Mouse (Mus musculus) midbrain, embryonic 13.5 days (tissue): ENCODE data around the gene Dgki. TPM values are rescaled to one million over a fixed set of nuclear protein-coding genes. Genes with fewer than 3 reads are reported as not detected.

Source experiments
- ATAC-seq: fragments of 200-750 bp; cut with Nextera tagmentation; 2 replicates; pipeline ENCODE4 v1.8.0; 2017; ENCODE audit warnings: mild to moderate bottlenecking, moderate TSS enrichment, moderate library complexity
- H3K27ac ChIP-seq: fragments of 300-500 bp; sonication (generic); 2 replicates; pipeline ENCODE4 v1.5.1; 2015; ENCODE audit warnings: inconsistent platforms, mild to moderate bottlenecking, moderate library complexity
- H3K27me3 ChIP-seq: fragments of 300-500 bp; sonication (generic); 2 replicates; pipeline ENCODE4 v1.6.1; 2015; ENCODE audit warnings: mild to moderate bottlenecking, inconsistent platforms
- H3K36me3 ChIP-seq: fragments of 300-500 bp; sonication (generic); 2 replicates; pipeline ENCODE4 v1.6.1; 2015; ENCODE audit warnings: mild to moderate bottlenecking, inconsistent platforms
- H3K4me1 ChIP-seq: fragments of 300-500 bp; sonication (generic); replicated peaks from 2 replicates; pipeline ENCODE4 v1.6.1; 2015; ENCODE audit warnings: inconsistent platforms
- H3K4me2 ChIP-seq: fragments of 300-500 bp; sonication (generic); replicated peaks from 2 replicates; pipeline ENCODE4 v1.6.1; 2015; ENCODE audit warnings: moderate library complexity, mild to moderate bottlenecking, inconsistent platforms
- H3K4me3 ChIP-seq: fragments of 300-500 bp; sonication (generic); replicated peaks from 2 replicates; pipeline ENCODE4 v1.5.1; 2015; ENCODE audit warnings: mild to moderate bottlenecking, inconsistent platforms
- H3K9ac ChIP-seq: fragments of 300-500 bp; sonication (generic); replicated peaks from 2 replicates; pipeline ENCODE4 v1.6.1; 2015; ENCODE audit warnings: mild to moderate bottlenecking, inconsistent platforms
- H3K9me3 ChIP-seq: fragments of 300-500 bp; sonication (generic); 2 replicates; pipeline ENCODE4 v1.6.1; 2016; ENCODE audit warnings: mild to moderate bottlenecking, inconsistent platforms
- WGBS: fragments of 180-500 bp; shearing (Covaris S2); methylation state at CpG from one replicate; pipeline ENCODE4 v1.1.7; 2015; 5-methylcytosine and 5-hydroxymethylcytosine counted together
- polyA plus RNA-seq: library from polyadenylated mRNA; unstranded; fragments of >200 nt; fragmentation: Nextera tagmentation; extraction: Ambion mirVana; gene quantifications from 2 replicates; pipeline ENCODE4 v1.2.1, GENCODE M21; 2015

Gene Dgki
- polyA plus RNA-seq, 1 experiment from 2014 or later = 6.4 TPM

GRCm38 (mm10) chr6:37028300-37028699 lies 271.7 kb downstream of the Dgki start:
- peaks cover 18% of the 10 kb centered on the region for H3K36me3 ChIP-seq
- 90% methylated on average over 2 of the region's 2 CpGs for WGBS
- no peak for ATAC-seq
- no peak overlapping the region for H3K9ac ChIP-seq
- H3K9me3 ChIP-seq = no peaks in the 10 kb centered on the region
- H3K4me1 ChIP-seq = no peaks in the 10 kb centered on the region
- no peak overlapping the region for H3K4me2 ChIP-seq
- no peak overlapping the region for H3K4me3 ChIP-seq
- no peaks in the 10 kb centered on the region for H3K27me3 ChIP-seq
- H3K27ac ChIP-seq = no peak overlapping the region

GRCm38 (mm10) chr6:37026343-37027243 lies 273.4 kb downstream of the Dgki start:
- 80% methylated on average over 8 of the region's 8 CpGs for WGBS
- H3K4me1 ChIP-seq = no peaks in the 10 kb centered on the region
- no peak for ATAC-seq

GRCm38 (mm10) chr6:37016046-37016445 lies 283.9 kb downstream of the Dgki start:
- H3K4me1 ChIP-seq = peaks cover 7% of the 10 kb centered on the region
- no peak overlapping the region for H3K4me3 ChIP-seq
- no peak overlapping the region for H3K9ac ChIP-seq
- ATAC-seq = 0 out of 2 replicates have a peak, but pooled peaks have one; percentile 45
- no peaks in the 10 kb centered on the region for H3K9me3 ChIP-seq
- H3K27me3 ChIP-seq = no peaks in the 10 kb centered on the region
- no peaks in the 10 kb centered on the region for H3K36me3 ChIP-seq
- H3K4me2 ChIP-seq = no peak overlapping the region
- no peak overlapping the region for H3K27ac ChIP-seq

More at GRCm38 (mm10) chr6:37026343-37027243, 273.4 kb downstream of the Dgki start:
- Histone ChIP-seq H3K9ac (no peak overlapping the region), H3K36me3 (peaks cover 7% of the 10 kb centered on the region), H3K27me3 (no peaks in the 10 kb centered on the region), H3K9me3 (no peaks in the 10 kb centered on the region), H3K4me3 (no peak overlapping the region), H3K27ac (no peak overlapping the region), H3K4me2 (no peak overlapping the region)

DNA sequence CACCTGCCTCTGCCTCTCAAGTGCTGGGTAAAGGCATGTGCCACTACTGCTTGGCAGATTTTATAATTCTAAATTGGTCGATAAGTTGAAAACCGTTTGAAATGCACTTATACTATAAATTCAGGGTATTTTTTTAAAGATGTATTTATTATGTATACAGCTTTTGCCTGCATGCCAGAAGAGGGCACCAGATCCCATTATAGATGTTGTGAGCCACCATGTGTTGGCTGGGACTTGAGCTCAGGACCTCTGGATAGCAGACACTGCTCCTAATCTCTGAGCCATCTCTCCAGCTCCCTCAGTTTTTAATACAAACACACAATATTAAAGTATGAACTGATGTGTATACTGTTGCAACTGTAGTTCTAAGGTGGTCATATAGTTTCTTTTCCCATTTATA lies 288.4 kb downstream of the Dgki start:
- no peaks in the 10 kb centered on the region for H3K36me3 ChIP-seq
- H3K4me3 ChIP-seq = no peak overlapping the region
- WGBS = 94% methylated on average over 2 of the region's 2 CpGs
- no peak for ATAC-seq
- no peak overlapping the region for H3K9ac ChIP-seq
- peaks cover 6% of the 10 kb centered on the region for H3K4me1 ChIP-seq
- H3K9me3 ChIP-seq = no peaks in the 10 kb centered on the region
- no peak overlapping the region for H3K4me2 ChIP-seq
- H3K27ac ChIP-seq = no peak overlapping the region
- no peaks in the 10 kb centered on the region for H3K27me3 ChIP-seq

DNA sequence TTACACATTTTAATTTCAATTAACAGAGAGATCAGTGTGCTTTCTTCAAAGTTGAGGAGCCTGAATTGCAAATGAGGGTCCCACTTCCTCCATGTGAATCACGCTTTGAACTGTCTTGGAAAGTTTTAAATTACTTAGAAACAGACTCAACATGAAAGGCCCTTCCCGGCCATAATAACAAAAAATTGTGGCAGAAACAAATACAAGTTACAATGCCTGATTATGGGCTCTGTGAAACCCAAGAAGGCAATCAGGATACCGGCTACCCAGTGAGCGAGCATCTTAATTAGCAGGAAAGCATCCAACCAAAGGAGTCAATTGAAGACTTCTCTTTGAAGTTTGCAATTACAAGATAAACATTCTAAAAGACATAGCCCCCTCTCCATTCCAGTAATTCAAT lies 292.4 kb downstream of the Dgki start:
- Histone ChIP-seq H3K27ac (no peak overlapping the region), H3K4me1 (no peaks in the 10 kb centered on the region), H3K27me3 (no peaks in the 10 kb centered on the region), H3K9me3 (no peaks in the 10 kb centered on the region), H3K9ac (no peak overlapping the region), H3K36me3 (no peaks in the 10 kb centered on the region), H3K4me2 (no peak overlapping the region), H3K4me3 (no peak overlapping the region)
- no peak for ATAC-seq
- WGBS = 12% methylated on average over 4 of the region's 4 CpGs

DNA sequence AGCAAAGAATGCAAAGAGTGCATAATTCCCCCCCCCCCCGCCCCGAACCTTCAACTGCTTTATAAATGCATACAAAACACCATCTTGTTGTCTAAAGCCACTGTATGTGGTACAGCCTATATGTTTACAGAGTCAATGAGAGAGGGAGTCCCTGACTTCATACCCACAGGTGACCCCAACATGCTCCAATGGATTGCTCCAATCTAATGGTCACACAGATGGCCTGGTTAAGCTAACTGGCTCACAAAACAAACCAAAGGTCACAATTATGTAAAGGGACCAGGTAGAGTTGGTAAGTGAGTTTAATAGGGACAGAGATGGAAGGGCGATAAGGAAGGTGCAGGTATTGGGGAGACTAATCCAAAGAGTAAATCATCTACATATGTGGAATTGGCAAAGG lies 295.1 kb downstream of the Dgki start:
- Histone ChIP-seq H3K9ac (no peak overlapping the region), H3K36me3 (peaks cover 1% of the 10 kb centered on the region), H3K27me3 (no peaks in the 10 kb centered on the region), H3K4me2 (no peak overlapping the region), H3K4me1 (no peaks in the 10 kb centered on the region), H3K9me3 (no peaks in the 10 kb centered on the region), H3K4me3 (no peak overlapping the region), H3K27ac (no peak overlapping the region)
- ATAC-seq = no peak
- WGBS = 90% methylated on average over 3 of the region's 3 CpGs

GRCm38 (mm10) chr6:37003235-37003634 lies 296.7 kb downstream of the Dgki start:
- Histone ChIP-seq H3K27ac (no peak overlapping the region), H3K9me3 (no peaks in the 10 kb centered on the region), H3K27me3 (no peaks in the 10 kb centered on the region), H3K4me2 (no peak overlapping the region), H3K36me3 (peaks cover 9% of the 10 kb centered on the region), H3K9ac (no peak overlapping the region), H3K4me1 (no peaks in the 10 kb centered on the region), H3K4me3 (no peak overlapping the region)
- WGBS = 85% methylated on average over 5 of the region's 5 CpGs
- no peak for ATAC-seq

DNA sequence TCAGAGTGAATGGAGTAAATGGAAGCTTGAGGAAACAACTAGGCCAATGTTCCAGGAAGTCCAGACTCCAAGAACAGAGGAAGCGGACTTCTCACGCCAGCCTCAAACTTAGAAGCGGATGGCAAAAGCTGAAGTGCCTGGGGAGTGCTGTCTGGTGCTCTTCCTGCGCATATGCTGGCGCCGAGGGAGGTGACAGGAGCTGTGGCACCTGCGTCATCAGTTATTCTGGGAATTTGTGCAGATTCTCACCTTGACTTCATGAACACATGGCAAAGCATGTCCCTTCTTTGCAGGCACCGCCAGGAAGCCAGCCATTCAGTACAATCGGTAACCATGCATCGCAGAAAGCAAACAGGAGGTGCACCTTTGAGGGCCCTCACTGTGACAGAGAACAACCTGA lies 301.0 kb downstream of the Dgki start:
- no peak for ATAC-seq
- 93% methylated on average over 10 of the region's 10 CpGs for WGBS
- Histone ChIP-seq H3K36me3 (peaks cover 12% of the 10 kb centered on the region), H3K9me3 (no peaks in the 10 kb centered on the region), H3K27ac (no peak overlapping the region), H3K4me1 (no peaks in the 10 kb centered on the region), H3K4me3 (no peak overlapping the region), H3K9ac (no peak overlapping the region), H3K4me2 (no peak overlapping the region), H3K27me3 (no peaks in the 10 kb centered on the region)

DNA sequence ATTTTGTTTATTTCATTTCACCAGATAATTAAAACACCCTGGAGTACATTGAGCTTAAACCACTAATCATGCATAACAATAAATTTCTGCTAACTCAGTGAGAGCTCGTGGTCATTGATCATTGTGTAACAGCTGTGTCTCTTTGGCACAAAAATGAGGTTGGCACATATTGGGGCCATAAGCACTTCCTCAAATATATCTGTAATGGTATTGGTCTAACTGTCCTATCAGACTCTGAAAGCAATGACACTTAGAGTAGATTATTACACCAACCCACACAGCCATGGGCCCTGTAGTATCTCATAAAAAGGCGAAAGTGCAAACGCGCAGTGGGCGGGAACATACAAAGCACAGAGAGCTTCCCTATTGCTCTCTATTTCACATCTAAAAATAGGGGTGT lies 305.7 kb downstream of the Dgki start:
- no peaks in the 10 kb centered on the region for H3K4me1 ChIP-seq
- 94% methylated on average over 5 of the region's 5 CpGs for WGBS
- H3K4me3 ChIP-seq = no peak overlapping the region
- H3K9ac ChIP-seq = no peak overlapping the region
- no peak overlapping the region for H3K27ac ChIP-seq
- ATAC-seq = no peak
- H3K9me3 ChIP-seq = no peaks in the 10 kb centered on the region
- no peak overlapping the region for H3K4me2 ChIP-seq
- H3K36me3 ChIP-seq = peaks cover 9% of the 10 kb centered on the region; the same call in 1 of the 2 replicates
- H3K27me3 ChIP-seq = no peaks in the 10 kb centered on the region

DNA sequence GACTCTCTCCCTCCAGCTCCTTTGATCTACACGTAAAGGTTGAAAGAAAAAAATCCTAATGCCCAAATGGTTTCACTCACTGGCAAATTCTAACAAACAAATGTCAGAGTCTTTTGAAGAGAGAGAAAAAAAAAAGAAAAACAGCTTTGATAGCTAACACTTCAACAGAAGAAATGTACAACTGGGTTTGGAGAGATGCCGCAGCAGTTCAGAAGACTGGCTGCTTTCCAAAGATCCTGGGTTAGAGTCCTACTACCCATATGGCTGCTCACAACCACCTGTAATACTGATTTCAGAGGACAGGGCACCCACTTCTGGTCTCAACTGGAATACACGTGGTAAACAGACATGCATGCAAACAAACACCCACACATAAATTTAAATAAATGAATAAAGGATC lies 309.8 kb downstream of the Dgki start:
- Histone ChIP-seq H3K4me3 (no peak overlapping the region), H3K4me2 (no peak overlapping the region), H3K9me3 (no peaks in the 10 kb centered on the region), H3K27ac (no peak overlapping the region), H3K27me3 (no peaks in the 10 kb centered on the region), H3K36me3 (no peaks in the 10 kb centered on the region), H3K9ac (no peak overlapping the region), H3K4me1 (no peaks in the 10 kb centered on the region)
- no peak for ATAC-seq
- 75% methylated on average over 3 of the region's 3 CpGs for WGBS

DNA sequence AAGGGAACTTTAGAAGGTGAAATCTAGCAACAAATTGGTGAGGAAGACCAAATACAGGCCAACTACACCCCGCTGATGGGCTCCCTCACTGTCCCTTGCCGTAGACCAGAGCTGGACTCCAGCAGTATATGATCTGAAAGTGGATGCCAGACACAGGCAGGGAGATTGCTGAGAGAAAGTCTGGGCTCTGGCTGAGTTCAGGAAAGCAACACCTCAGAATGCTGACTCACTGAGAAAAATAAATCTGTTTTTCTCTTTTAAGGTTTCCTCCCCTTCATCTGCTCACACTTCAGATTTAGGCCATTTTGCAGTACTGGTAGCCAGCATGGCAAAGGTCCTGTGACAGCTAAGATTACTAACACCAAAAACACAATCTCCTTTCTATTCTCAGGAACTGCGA lies 311.2 kb downstream of the Dgki start:
- no peaks in the 10 kb centered on the region for H3K4me1 ChIP-seq

GRCm38 (mm10) chr6:36981646-36982045 lies 318.3 kb downstream of the Dgki start:
- Histone ChIP-seq H3K27me3 (no peaks in the 10 kb centered on the region), H3K9ac (no peak overlapping the region), H3K4me2 (no peak overlapping the region), H3K4me1 (no peaks in the 10 kb centered on the region), H3K27ac (no peak overlapping the region), H3K36me3 (no peaks in the 10 kb centered on the region), H3K9me3 (no peaks in the 10 kb centered on the region), H3K4me3 (no peak overlapping the region)
- WGBS = 76% methylated on average over 2 of the region's 2 CpGs
- no peak for ATAC-seq

More for the DNA sequence above, 311.2 kb downstream of the Dgki start:
- WGBS = 95% methylated on average over 3 of the region's 3 CpGs
- no peak for ATAC-seq
- H3K36me3 ChIP-seq = no peaks in the 10 kb centered on the region
- H3K27me3 ChIP-seq = no peaks in the 10 kb centered on the region
- no peak overlapping the region for H3K27ac ChIP-seq
- no peak overlapping the region for H3K4me3 ChIP-seq
- no peaks in the 10 kb centered on the region for H3K9me3 ChIP-seq
- H3K9ac ChIP-seq = no peak overlapping the region
- no peak overlapping the region for H3K4me2 ChIP-seq

GRCm38 (mm10) chr6:36980475-36980874 lies 319.5 kb downstream of the Dgki start:
- 89% methylated on average over 5 of the region's 5 CpGs for WGBS

More at GRCm38 (mm10) chr6:36980475-36980874, 319.5 kb downstream of the Dgki start:
- Histone ChIP-seq H3K27me3 (no peaks in the 10 kb centered on the region), H3K4me2 (no peak overlapping the region), H3K9me3 (no peaks in the 10 kb centered on the region), H3K4me1 (no peaks in the 10 kb centered on the region), H3K4me3 (no peak overlapping the region), H3K9ac (no peak overlapping the region), H3K36me3 (no peaks in the 10 kb centered on the region), H3K27ac (no peak overlapping the region)
- no peak for ATAC-seq
